27 mouse cellular contexts compared by ENCODE assay signal in genomic region chr3:129949158-129949773, GRCm38 (mm10). TPM values are rescaled to one million over a fixed set of nuclear protein-coding genes. Genes with fewer than 3 reads are reported as not detected.
DNase-seq lines count a peak whose midpoint lies in the region; ATAC-seq and TF ChIP-seq lines count a peak whose summit lies in the region.
"Had no signal": no experiment of that assay in that cellular context is flagged by ENCODE, and none has a peak within 500 bp of the region (broad histone marks: within the 10 kb centered on the region; RNA-seq: fewer than 3 reads in every experiment).

No protein-coding gene starts in this region.

- no peak overlapping the region for H3K9ac ChIP-seq in MEL (ENCODE audit: control insufficient read depth, low read depth, low read length, poor library complexity, severe bottlenecking)
- no peak overlapping the region for H3K9ac ChIP-seq in stomach, postnatal 0 days (ENCODE audit: low read length)
- H3K9ac ChIP-seq: hindbrain, embryonic 15.5 days; limb, embryonic 13.5 days; midbrain, embryonic 12.5 days; stomach, embryonic 15.5 days had no signal

- H3K4me1 ChIP-seq in MEL (ENCODE audit: control insufficient read depth in 1 of 2, insufficient read depth in 2 of 2, low read length in 2 of 2): peaks cover 4 to 12% of the 10 kb centered on the region in 2 experiments; a peak in 2 of 4 replicates
- no peaks in the 10 kb centered on the region for H3K4me1 ChIP-seq in stomach, postnatal 0 days (replicated peaks; ENCODE audit: control insufficient read depth, insufficient read depth)
- H3K4me1 ChIP-seq: heart, embryonic 10.5 days; hindbrain, embryonic 15.5 days; limb, embryonic 13.5 days; midbrain, embryonic 12.5 days; stomach, embryonic 15.5 days had no signal

- H3K36me3 ChIP-seq in MEL (ENCODE audit: control insufficient read depth in 1 of 2, insufficient read depth in 2 of 2, low read length in 2 of 2) (peaks cover 0 to 5% of the 10 kb centered on the region in 2 experiments; a peak in 2 of 4 replicates), myocyte (ENCODE audit: control insufficient read depth, insufficient read depth) (no peaks in the 10 kb centered on the region)
- H3K36me3 ChIP-seq in stomach, postnatal 0 days (ENCODE audit: control insufficient read depth, insufficient read depth, low read length): no peaks in the 10 kb centered on the region
- H3K36me3 ChIP-seq: heart, embryonic 10.5 days; hindbrain, embryonic 15.5 days; limb, embryonic 13.5 days; midbrain, embryonic 12.5 days; stomach, embryonic 15.5 days had no signal

- no peak for TF ChIP-seq CTCF in MEL (IDR thresholded peaks at IDR 0.05 in 2 of 3, conservative IDR thresholded peaks at IDR 0.05 in 1 of 3; ENCODE audit: control insufficient read depth in 1 of 3, insufficient read depth in 1 of 3, low read depth in 2 of 3, low read length in 3 of 3, poor library complexity in 1 of 3, severe bottlenecking in 1 of 3)
- TF ChIP-seq CTCF in stomach, postnatal 0 days (IDR thresholded peaks at IDR 0.05; ENCODE audit: low read depth): no peak

- intact Hi-C loops in gastrocnemius, postnatal 36 days (cut with DNase I): no loop called here

- TF ChIP-seq RAD21 in MEL (IDR thresholded peaks at IDR 0.05; ENCODE audit: low read depth, low read length): no peak

- 80% methylated on average over 5 of the region's 5 CpGs for WGBS in stomach, postnatal 0 days

- H3ac ChIP-seq in myocyte (ENCODE audit: control insufficient read depth, insufficient read length): no peak overlapping the region

- no peak overlapping the region for H3K27ac ChIP-seq in MEL (ENCODE audit: control insufficient read depth, low read depth, low read length)
- H3K27ac ChIP-seq in stomach, postnatal 0 days (replicated peaks): no peak overlapping the region
- H3K27ac ChIP-seq: gastrocnemius, adult 2 months; heart, embryonic 10.5 days; hindbrain, embryonic 15.5 days; layer of hippocampus, adult 2 months; limb, embryonic 13.5 days; midbrain, embryonic 12.5 days; stomach, embryonic 15.5 days had no signal

- no peak overlapping the region for H3K4me2 ChIP-seq in myocyte (ENCODE audit: low read depth)
- H3K4me2 ChIP-seq in stomach, postnatal 0 days (replicated peaks; ENCODE audit: low read depth): no peak overlapping the region
- H3K4me2 ChIP-seq: hindbrain, embryonic 15.5 days; limb, embryonic 13.5 days; liver, embryonic 11.5 days; midbrain, embryonic 12.5 days; stomach, embryonic 15.5 days had no signal

- H3K4me3 ChIP-seq in MEL (ENCODE audit: control insufficient read depth in 1 of 2, insufficient read depth in 1 of 2, low read depth in 2 of 2, low read length in 2 of 2) (no peak overlapping the region), myocyte (no peak overlapping the region)
- H3K4me3 ChIP-seq in stomach, postnatal 0 days (ENCODE audit: low read depth, low read length): no peak overlapping the region
- H3K4me3 ChIP-seq: gastrocnemius, adult 2 months; heart, embryonic 10.5 days; hindbrain, embryonic 15.5 days; layer of hippocampus, adult 2 months; limb, embryonic 13.5 days; megakaryocyte, embryonic 14.5 days; midbrain, embryonic 12.5 days; stomach, embryonic 15.5 days had no signal

- H3K79me2 ChIP-seq in MEL (ENCODE audit: control insufficient read depth, insufficient read depth, low read length, poor library complexity) (no peaks in the 10 kb centered on the region), myocyte (ENCODE audit: control insufficient read depth, insufficient read depth) (no peaks in the 10 kb centered on the region)

- peak; percentile 4 for DNase-seq in lung, postnatal 25 days (ENCODE audit: low spot score)
- DNase-seq in lung, adult 18-20 months: no peak
- DNase-seq in MEL (ENCODE audit: low read depth, low spot score): peak; percentile 9
- DNase-seq in gastrocnemius, postnatal 36 days: no peak
- no peak for DNase-seq in stomach, postnatal 0 days (ENCODE audit: low spot score)
- no peak for DNase-seq in heart, postnatal 4 days
- DNase-seq: adrenal gland, postnatal 36 days; cerebellum, adult 8-10 months; cerebellum, postnatal 25 days; gastrocnemius, adult 2 months; kidney, adult 11 months; kidney, postnatal 25 days; retina, postnatal 1 day; right cerebral cortex, postnatal 25 days; thymus, postnatal 14 days had no signal

- TF ChIP-seq EP300 in MEL (IDR thresholded peaks at IDR 0.05; ENCODE audit: low read depth in 1 of 2, low read length in 2 of 2): no peak
- TF ChIP-seq EP300 in stomach, postnatal 0 days (optimal IDR thresholded peaks at IDR 0.05): no peak

- TF ChIP-seq POLR2A in MEL (IDR thresholded peaks at IDR 0.05; ENCODE audit: control insufficient read depth in 1 of 2, insufficient read depth in 1 of 2, low read depth in 1 of 2, low read length in 2 of 2, poor library complexity in 1 of 2) (no peak), myocyte (IDR thresholded peaks at IDR 0.05; ENCODE audit: insufficient read length, low read depth) (no peak)

- ATAC-seq in granulocyte monocyte progenitor cell, adult 5-6 weeks (replicated peaks; ENCODE audit: poor library complexity, severe bottlenecking): peak; percentile 70
- ATAC-seq in stomach, postnatal 0 days (ENCODE audit: low FRiP score, low TSS enrichment): no peak
- ATAC-seq: forebrain, embryonic 14.5 days; inflammation-experienced regulatory T-cells, adult 6 months had no signal

- H3K9me3 ChIP-seq in MEL (replicated peaks; ENCODE audit: insufficient read depth, low read length): no peaks in the 10 kb centered on the region
- H3K9me3 ChIP-seq in stomach, postnatal 0 days (ENCODE audit: control insufficient read depth, low read length): no peaks in the 10 kb centered on the region
- H3K9me3 ChIP-seq: heart, embryonic 10.5 days; hindbrain, embryonic 15.5 days; limb, embryonic 13.5 days; midbrain, embryonic 12.5 days; stomach, embryonic 15.5 days had no signal

- H3K27me3 ChIP-seq in MEL (ENCODE audit: control insufficient read depth in 1 of 2, insufficient read depth in 2 of 2, low read length in 2 of 2): 0 out of 4 replicates have a peak, but pooled peaks cover 0 to 1% of the 10 kb centered on the region in 2 experiments
- H3K27me3 ChIP-seq in myocyte (ENCODE audit: control insufficient read depth, insufficient read depth, insufficient read length): no peaks in the 10 kb centered on the region
- no peaks in the 10 kb centered on the region for H3K27me3 ChIP-seq in stomach, postnatal 0 days (ENCODE audit: control insufficient read depth, insufficient read depth, low read length)
- H3K27me3 ChIP-seq: hindbrain, embryonic 15.5 days; limb, embryonic 13.5 days; midbrain, embryonic 12.5 days; stomach, embryonic 15.5 days had no signal

TF ChIP-seq in MEL, 35 proteins besides CTCF, POLR2A, EP300 and RAD21:
- TF ChIP-seq BHLHE40 (IDR thresholded peaks at IDR 0.05; ENCODE audit: borderline replicate concordance, low read depth, low read length) (no peak), MEF2A (IDR thresholded peaks at IDR 0.05; ENCODE audit: extremely low read depth, insufficient replicate concordance, low read depth, low read length, poor library complexity, severe bottlenecking) (no peak), SMC3 (IDR thresholded peaks at IDR 0.05; ENCODE audit: low read depth, low read length) (no peak), USF1 (IDR thresholded peaks at IDR 0.05; ENCODE audit: low read depth, low read length) (peak; percentile 74), POLR2AphosphoS5 (IDR thresholded peaks at IDR 0.05; ENCODE audit: borderline replicate concordance, low read depth, low read length) (no peak), MAX (IDR thresholded peaks at IDR 0.05; ENCODE audit: low read length) (0 out of 2 replicates have a peak, but pooled peaks have one; percentile 17), HCFC1 (IDR thresholded peaks at IDR 0.05; ENCODE audit: low read depth, low read length) (peak; percentile 60)

TF ChIP-seq in myocyte, 11 proteins besides CTCF, POLR2A, EP300 and RAD21:
- TF ChIP-seq TCF12 (IDR thresholded peaks at IDR 0.05; ENCODE audit: insufficient read depth, poor library complexity, severe bottlenecking): no peak
- TF ChIP-seq USF1 (IDR thresholded peaks at IDR 0.05; ENCODE audit: low read depth): peak; percentile 45
- TF ChIP-seq REST (IDR thresholded peaks at IDR 0.05; ENCODE audit: insufficient read depth, insufficient read length): no peak

RNA-seq across cellular contexts. Expression of gene Mcub, which starts 20.7 kb away (rescaled TPM):
- total RNA-seq in MEL (2012; rRNA removed): not detected in 2 replicates
- polyA plus RNA-seq in MEL (2012; ENCODE audit: insufficient read depth in 1 of 2, insufficient read length in 2 of 2, low read depth in 1 of 2, low replicate concordance in 2 of 2, missing spikeins in 1 of 2) (not detected), myocyte (2012; fragmentation: generic; extraction: Trizol) (19.7 TPM)
- 4.6 and 12.8 TPM in 2 replicates for total RNA-seq in granulocyte monocyte progenitor cell, adult 5-6 weeks (2014; fragmentation: Nextera tagmentation)
- 1.9 and 4.2 TPM in 2 replicates for total RNA-seq in granulocyte monocyte progenitor cell, adult 5-6 weeks (2017)
- under 1 TPM; 0.69 to 0.97 TPM for total RNA-seq in gastrocnemius, postnatal 36 days (2021)
- polyA plus RNA-seq in stomach, postnatal 0 days (2015; fragmentation: Nextera tagmentation; extraction: Ambion mirVana): 8.0 and 8.7 TPM in 2 replicates
- 1 to 10 TPM; 1.1 to 1.4 TPM for total RNA-seq in heart, postnatal 4 days (2021)

RNA-seq across cellular contexts. Expression of gene Casp6, which starts 48.0 kb away (rescaled TPM):
- 8.7 and 9.3 TPM in 2 replicates for total RNA-seq in MEL (2012; rRNA removed)
- polyA plus RNA-seq in MEL (2012; ENCODE audit: insufficient read depth in 1 of 2, insufficient read length in 2 of 2, low read depth in 1 of 2, low replicate concordance in 2 of 2, missing spikeins in 1 of 2) (10 to 100 TPM in 1 of 2 experiments, not detected in 1; 34.2 TPM), myocyte (2012; fragmentation: generic; extraction: Trizol) (12.7 TPM)
- total RNA-seq in granulocyte monocyte progenitor cell, adult 5-6 weeks (2014; fragmentation: Nextera tagmentation): 9.1 and 17.5 TPM in 2 replicates
- total RNA-seq in granulocyte monocyte progenitor cell, adult 5-6 weeks (2017): 8.1 and 9.8 TPM in 2 replicates
- 1 to 10 TPM; 3.8 to 4.6 TPM for total RNA-seq in gastrocnemius, postnatal 36 days (2021)
- polyA plus RNA-seq in stomach, postnatal 0 days (2015; fragmentation: Nextera tagmentation; extraction: Ambion mirVana): 164 and 176 TPM in 2 replicates
- total RNA-seq in heart, postnatal 4 days (2021): 10 to 100 TPM; 22.2 to 23.7 TPM

Comparison
In these comparisons a context has a peak if more than half of its experiments do, and no peak if none do; other contexts are left out.
1. DNase-seq: peak in lung, postnatal 25 days (single experiment) and MEL (single experiment); none in lung, adult 18-20 months (0 of 2), gastrocnemius, postnatal 36 days (0 of 2), stomach, postnatal 0 days (single experiment) and heart, postnatal 4 days (single experiment).